Mouse (Mus musculus): ENCODE data around the gene Metap1.
"Not testable (repeated sequence)": the region's sequence is repeated elsewhere in the genome, so short reads cannot be mapped to it uniquely, and the experiment has no call there.

Gene Metap1

DNA sequence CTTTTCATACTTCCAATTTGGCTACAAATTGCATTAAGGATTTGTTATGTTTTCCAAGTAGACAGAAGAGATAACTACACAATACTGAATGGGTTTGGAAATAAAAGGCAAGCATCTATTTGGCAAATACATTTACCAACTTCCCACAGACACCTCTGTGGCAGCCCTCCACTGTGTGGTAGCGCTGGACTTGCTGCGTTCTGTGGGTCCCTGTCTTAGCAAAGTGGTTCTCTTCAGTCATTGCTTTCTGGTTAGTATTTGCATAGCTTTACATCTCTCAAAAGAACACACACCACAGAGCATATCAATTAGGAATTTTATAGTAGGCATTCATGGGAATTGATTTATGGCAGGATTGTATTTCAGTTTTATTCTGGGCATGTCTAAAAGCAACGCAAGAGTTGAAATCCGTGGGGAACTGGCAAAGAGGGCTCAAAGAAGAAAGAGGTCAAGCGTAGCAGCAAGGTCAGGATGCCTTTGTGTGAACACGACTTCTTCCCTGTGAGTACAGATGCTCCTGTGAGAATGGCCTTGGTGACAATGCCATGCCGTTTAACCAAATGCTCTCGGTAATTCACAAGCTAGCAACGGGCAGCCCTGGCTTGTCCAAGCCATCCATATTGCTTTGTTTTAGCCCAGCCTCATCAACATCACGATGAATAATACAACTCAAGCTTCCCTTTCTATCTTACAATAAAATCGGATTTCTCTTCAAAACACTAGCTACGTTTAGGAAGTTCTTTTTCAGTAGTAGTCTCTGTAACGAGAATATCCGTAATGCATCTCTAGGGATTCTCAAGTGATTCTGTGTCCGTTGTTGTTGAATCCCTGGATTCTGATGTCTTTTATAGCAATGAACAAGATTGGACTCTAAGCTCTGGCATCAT is 10.8 kb upstream of the Metap1 start:
- no peak for DNase-seq

DNA sequence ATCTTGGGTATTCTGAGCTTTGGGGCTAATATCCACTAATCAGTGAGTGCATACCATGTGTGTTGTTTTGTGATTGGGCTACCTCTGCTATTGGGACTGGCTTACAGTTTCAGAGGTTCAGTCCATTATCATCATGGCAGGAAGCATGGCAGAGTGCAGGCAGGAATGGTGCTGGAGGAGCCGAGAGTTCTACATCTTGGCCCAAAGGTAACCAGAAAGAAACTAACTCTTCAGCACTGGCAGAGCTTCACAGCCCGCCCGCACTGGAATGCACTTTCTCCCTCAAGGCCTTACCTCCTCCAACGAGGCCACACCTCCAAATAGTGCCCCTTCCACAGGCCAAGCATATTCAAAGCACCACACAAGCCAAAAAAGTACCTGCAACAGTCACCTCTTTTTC is 9.4 kb upstream of the Metap1 start:
- DNase-seq, result no peak

DNA sequence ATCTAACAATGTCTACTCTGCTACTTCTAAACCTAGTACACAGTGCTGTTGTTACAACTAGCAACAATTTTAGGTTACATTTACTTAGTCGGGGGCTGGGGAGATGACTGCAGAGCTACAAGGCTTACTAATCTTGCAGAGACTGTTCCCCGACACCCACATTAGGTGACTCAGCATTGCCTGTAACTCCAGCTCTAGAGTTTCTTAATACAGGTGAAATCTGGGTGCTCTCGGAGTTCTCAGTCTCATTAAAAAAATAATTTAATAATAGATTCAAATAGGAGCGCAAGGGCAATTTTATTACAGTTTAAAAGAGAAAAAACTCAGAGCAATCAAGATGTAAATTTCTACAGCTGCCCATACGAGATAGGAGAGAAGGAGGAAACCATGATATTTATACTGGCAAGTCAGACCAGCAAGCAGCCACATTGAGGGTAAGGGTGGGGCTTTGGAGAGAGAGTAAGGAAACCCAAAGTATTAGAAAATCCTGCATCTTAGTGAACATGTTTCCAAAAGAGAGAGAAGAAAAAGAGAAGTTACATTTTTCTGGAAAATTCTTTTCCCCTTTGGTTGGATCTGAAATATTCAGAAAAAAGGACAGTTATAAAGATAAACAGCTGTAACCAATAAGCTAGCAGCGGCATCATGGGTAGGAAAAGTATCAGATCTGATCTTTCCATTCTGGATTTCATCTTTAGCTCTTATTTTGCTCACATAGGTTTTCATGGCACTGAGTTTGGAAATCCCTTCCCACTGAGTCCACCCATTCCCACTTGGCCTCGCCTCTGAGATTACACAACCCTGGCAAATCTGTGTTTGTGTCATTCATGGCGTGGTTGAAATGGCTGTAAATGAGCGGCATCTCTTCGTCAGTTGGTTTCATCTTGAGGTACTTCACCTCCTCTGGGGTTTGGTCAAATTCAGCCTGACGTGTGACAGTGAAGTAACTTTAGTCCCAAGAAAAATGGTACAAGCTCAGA is 6.1 kb upstream of the Metap1 start:
- DNase-seq, result no peak

DNA sequence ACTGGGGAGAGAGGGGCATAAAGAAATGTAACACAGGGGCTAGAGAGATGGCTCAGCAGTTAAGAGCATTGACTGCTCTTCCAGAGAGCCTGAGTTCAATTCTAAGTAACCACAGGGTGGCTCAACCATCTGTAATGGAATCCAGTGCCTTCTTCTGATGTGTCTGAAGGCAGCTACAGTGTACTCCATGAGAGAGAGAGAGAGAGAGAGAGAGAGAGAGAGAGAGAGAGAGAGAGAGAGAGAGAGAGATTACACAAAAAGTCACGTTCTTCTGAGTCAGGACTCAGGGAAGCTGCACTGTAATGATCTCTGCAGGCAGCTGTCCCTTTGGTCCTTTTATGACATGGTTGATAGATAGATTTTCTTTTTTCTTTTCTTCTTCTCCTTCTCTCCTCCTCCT is 5.2 kb upstream of the Metap1 start:
- no peak for DNase-seq

DNA sequence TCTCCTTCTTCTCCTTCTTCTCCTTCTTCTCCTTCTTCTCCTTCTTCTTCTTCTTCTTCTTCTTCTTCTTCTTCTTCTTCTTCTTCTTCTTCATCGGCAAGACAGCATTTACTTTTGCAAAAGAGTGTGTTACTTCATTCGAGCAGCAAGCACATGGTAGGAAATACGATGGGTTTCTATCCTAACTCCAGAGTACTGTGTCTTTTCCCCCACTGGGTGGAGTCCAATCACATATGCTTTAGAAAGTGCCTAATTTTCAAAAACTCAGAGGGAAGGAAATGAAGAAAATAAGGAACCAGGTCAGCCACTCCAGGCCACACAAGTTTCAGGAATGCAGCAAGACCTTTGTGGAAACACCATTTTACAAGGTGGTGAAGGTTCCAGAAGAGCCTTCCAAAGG is 4.4 kb upstream of the Metap1 start:
- DNase-seq, result no peak

DNA sequence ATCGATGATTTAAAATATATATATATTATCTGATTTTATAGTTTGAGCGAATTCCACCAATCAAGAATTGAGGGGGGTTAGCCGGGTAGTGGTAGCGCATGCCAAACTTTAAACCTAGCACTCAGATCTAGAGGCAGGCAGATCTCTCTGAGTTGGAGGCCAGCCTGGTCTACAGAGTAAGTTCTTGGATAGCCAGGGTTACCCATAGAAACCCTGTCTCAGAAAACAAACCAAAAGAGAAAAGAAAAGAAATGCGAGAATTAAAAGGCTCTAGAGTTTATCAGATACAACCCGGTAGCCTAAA is 671 bp upstream of the Metap1 start:
- DNase-seq, result peak; percentile 3

DNA sequence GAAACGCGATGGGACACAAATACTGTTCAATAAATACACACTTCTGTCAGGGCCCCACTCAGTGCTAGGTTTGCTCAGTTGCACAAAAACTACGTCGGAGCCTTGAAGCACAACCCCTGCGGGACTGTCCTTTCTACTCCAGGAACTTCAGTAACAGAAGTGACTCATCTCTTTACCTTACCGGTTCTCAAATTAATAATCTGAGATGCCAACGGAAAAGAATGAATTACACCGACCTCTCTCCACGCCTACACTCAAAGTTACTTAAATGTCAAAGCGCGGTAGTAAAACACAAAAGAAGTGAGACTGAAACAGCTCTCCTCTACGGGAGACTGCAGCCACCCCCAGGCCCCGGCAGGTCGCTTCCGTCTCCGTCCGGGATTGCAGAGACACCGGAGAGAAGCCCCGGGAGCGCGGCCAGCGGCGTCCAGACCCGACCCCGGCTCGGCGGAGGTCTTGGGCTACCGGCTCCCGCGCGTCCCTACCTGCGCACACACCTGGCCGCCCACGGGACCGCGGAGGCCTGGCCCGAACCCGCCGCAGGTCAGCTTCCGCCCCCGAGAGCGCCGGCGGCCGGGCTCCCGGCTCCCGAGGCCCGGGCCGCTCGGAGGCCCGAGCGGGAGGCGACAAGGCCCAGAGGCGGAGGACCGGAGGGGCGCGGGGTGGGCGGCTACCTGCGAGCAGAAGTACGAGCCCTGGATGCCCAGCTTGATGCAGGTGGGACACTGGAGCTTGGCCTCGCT is 560 bp downstream of the Metap1 start:
- no peak for DNase-seq

DNA sequence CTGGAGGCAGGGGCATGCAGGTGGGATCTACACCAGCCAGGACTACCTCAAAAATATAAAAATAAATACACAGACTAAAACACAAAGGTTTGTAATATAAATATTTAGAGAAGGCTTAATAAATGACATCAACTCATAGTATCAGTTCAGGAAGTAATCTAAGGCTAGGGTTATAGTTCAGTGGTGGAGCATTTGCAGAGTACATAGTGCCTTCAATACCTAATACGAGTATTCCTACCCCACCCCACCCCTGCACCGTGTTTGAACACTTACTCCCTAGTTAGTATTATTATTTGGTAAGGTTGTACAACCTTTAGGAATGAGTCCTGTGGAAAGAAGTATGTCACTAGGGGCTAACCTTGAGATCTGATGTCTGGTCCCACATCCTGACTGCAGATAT is 6.1 kb downstream of the Metap1 start:
- DNase-seq, result no peak

DNA sequence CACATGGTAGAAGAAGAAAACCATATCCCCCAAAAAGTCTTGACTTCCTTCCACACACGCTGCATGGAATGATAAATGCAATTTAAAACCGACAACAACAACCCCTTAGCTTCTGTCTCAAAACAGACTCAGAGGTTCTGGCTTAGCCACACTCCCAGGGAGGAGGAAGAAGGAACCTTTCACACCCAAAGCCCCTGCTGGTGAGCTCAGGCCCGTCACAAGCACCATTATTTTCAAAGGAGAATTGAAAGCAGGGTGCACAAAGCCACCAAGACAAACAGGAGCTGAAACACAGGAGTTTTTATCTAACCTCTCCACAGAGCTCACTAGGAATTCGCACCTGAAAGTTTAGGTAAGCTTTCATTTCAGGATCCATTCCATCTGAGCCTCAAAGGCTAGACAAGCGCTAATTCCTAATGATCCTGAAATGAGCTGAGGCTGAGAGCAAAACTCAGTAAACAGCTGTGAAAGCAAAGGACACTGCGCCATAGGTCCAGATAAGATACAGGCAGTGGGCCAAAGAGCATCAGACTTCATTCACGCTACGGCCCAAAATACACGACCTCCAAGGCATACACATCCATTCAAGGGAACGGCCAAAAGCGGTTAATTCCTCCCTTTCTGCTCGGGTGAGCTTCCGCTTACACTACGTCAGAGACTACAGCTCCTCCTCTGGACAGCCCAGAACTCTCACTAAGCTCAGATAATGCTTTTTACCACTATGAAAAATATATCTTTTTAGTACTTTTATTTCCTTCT is 7.6 kb downstream of the Metap1 start:
- DNase-seq, result no peak

DNA sequence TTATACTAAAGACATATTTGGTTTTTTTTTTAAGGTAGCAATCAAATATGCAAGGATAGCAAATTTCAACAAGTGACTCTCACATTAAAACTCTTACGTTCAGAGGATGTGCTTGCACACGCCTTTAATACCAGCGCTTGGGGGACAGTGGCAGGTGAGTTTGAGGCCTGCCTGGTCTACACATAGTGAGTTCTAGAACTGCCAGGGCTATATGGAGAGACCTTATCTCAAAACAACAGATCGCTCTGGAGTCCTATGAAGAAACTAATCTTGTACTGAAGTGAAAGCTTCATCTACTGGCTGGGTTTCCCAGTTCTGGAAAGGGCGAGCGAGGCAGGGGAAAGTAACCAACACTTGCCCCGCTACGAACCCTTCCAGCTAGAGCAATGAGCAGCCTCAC is 9.8 kb downstream of the Metap1 start:
- no peak for DNase-seq

DNA sequence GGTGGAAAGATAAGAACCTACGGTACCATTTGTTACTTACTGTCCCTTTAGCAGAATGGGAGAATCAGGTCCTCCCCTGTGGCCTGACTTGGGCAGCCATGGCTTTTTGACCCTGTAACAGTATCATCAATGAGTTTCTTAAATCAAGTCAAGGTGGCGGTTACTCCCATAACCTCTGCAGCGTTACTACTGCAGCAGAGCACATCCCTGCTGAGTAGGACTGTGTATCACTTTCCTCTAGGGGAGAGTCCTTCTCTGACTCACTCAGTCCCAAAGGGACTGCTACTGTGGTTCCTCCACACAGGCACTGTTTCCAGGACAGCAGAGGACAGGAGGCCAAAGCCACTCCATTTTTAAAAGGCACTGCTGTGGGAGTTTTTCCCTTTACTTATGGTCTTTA is 18.2 kb downstream of the Metap1 start:
- no peak for DNase-seq

DNA sequence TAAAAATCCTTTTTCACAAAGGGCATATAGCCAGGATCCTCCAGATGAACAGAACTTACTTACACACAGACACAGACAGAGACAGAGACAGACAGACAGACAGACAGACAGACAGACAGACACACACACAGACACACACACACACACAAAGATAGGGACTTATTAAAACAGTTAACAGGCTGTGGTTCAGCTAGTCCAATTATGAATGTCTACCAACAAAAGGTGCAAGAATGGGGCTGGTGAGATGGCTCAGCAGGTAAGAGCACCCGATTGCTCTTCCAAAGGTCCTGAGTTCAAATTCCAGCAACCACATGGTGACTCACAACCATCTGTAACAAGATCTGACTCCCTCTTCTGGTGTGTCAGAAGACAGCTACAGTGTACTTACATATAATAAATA is 22.7 kb downstream of the Metap1 start:
- DNase-seq, result not testable (repeated sequence)

DNA sequence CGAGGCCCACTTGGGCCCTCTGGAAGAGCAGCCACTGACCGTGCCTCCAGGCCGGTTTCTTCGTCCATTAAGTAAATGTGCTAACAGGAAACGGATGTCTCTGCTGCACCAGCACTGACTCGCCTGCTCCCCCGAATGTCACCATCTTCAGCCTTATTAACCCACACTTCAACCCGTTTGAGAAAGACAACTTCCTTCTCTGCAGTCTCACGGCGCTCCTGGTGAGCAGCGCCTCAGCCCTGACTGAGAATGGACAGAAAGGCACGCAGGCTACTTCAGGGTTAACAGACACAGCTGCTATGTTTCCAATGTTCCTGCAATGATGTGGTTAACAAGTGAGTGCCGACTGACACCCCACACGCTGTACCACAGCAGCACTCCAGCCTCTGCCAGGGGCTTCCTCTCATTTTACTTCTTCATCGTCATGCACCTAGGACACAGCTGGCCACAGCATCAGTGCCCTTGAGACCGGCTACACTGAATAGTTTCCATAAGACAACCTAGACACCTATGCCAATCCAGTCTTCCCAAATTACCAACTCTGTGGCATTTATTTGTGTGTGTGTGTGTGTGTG is 24.7 kb downstream of the Metap1 start:
- no peak for DNase-seq

DNA sequence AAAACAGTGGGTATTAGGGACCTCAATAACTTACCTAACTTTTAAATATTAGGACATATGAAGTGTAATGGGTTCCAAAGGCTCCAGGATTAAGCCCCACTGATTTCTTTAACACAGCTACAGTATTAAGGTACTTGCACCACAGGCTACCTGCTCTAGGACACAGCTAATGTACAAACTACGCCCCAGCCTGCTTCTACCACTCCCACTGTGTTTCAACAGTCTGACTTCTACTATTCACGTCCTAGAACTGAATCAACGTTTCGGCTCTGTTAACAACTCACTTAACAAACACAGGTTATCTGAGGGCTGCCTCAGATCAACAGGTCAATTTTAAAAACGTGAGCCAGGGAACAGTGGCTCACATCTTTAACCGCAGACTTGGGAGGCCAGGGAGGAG is 25.5 kb downstream of the Metap1 start:
- no peak for DNase-seq

DNA sequence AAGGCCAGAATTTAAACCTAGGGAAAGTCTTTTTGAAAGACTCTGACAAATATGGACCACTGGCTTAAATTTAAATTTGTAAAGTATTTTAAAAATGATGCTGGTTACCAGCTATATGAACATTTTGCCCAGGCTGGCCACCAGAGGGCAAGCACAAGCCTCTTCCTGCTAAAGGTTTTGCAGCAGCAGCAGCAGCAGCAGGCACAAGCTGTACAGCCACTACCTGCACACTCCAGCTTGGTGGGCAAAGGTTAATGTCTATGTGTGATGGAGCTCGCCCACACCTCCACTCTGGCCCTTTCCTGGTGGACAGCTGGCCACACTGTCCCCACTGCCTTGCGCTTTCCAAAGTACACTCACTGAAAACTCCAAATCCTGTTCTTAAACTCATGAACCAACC is 26.2 kb downstream of the Metap1 start:
- peak; percentile 20 for DNase-seq

DNA sequence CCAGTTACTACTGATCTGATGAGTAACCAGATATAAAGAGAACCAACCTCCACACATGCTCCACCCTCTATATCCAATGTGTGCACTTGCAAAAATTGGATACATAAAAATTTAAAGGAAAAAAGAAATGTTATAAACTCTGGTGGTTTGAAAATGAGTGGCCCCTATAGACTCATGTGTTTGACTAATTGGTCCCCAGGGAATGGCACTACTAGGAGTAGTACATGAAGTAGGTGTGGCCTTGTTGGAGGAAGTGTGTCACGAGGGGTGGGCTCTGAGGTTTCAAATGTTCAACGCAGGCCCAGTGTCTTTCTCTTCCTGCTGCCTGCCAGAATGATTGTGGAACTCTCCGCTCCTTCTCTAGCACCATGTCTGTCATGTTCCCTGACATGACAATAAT is 27.5 kb downstream of the Metap1 start:
- DNase-seq, result no peak

DNA sequence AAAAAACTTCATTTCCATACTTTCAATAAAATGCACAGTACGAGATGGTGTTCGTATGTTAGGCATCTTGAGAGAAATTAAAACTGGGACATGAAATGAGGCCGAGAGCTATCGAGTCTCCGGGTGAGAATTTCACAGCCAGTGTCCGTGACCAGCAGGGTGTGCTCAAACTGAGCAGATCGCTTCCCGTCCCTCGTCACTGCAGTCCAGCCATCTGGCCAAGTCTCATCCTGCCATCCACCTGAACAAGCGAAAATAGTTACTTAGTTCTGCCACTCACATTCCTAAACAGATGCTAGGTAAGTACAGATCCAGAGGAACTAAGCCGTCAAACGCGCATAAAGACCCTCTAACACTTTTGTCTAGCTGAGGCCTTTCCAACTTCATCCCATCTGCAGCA is 29.1 kb downstream of the Metap1 start:
- DNase-seq, result no peak

DNA sequence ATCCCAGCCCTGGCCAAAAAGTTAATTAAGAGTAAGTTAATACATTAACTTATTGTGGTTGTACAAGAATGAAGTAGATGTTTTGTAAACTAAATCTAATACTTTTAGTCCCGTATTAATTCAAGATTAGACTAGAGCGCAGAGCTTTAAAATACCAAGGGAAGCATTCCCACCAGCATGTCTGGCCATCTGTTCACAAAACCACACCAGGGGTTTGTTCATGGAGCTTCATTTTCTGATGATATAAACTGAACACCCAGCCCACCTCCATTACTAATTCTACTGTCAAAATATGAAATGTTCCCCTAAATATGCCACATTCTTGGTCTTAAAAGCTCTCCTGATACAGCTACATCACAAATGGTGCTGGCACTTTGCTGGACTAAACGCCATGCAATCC is 30.9 kb downstream of the Metap1 start:
- DNase-seq, result no peak

DNA sequence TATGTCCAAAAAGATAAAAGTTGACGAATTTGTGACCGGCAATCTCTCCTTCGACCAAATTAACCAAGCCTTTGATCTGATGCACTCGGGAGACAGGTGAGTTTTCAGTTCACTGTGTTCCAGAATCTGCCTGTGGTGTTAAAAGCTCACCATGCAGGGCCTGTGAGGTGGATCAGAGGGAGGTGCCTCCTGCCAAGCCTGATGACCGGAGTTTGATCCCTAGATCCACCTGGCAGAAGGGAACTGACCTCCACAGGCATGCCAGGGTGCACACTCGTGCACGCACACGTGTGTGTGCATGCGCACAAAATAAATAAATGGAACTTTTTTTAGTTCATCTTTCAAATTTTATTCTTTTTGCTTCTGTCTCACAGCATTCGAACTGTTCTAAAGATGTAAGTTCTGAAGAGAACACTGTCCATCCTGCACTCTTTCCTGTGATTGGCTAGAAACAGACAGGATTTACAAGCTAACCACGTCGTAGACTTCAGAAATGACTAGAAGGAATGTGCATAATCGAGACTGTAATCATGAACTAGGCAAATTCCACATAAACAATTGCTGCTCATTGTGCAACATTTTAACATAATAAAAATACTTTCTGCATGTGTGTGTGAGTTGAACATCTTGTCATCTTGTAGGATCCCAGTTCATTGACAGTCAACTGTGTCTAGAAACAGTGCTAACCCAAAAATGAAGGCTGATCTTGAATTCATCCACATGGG is 34.4 kb downstream of the Metap1 start:
- no peak for DNase-seq

DNA sequence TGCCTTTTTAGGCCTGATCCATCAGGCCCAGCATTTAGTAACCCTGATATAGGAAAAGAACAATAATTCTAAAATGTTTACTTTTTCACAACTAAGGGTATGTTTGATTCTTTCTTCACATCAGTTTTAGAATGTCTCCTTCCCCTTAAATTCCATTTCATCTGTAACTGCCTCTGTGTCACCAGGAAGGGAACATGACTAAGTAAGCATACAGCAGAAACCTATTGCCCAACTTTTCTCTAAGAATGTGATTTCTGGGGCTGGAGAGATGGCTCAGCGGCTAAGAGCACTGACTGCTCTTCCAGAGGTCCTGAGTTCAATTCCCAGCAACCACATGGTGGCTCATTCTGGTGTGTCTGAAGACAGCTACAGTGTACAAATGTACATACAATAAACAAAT is 35.1 kb downstream of the Metap1 start:
- DNase-seq, result no peak

DNA sequence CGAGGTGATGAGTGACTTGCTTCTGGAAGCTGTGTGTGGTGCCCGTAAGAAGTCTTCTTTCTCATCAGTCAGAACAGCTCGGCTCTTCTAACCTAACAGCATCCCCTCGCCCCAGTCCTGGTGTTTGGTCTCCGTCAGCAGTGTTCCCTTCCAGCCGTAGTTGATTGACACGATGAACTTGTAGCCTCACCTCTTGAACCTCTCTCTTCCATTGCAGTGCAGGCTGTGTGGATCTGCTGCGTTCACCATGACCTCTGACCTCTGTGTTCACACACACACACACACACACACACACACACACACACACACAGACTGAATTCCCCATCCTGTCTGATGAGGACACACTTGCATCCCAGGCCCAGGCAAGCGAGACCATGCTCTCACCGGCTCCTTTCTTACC is 37.1 kb downstream of the Metap1 start:
- no peak for DNase-seq
